Comparison of ENCODE assay signal across 9 mouse cellular contexts in the genomic region with DNA sequence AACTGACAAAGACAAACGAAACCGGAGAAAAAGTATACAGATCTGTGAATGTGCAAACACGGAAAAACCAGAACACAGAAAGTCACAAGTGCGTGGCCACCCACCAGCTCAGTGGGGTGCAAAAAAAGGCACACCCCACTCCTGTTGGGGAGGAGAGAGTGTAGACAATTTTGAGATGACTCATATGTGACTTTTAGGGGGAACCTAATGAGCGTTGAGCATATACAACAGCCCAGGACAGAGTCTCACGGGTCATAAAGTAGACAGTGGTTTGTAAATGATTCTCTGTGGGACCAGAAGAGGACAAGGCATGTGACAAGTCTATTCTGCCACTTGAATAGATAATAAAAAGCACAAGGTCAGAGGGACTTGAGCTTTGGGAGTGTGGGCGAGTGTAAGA. TPM values are rescaled to one million over a fixed set of nuclear protein-coding genes. Genes with fewer than 3 reads are reported as not detected.
A peak's percentile ranks its signal among the peaks of the same experiment; 100 is the strongest.
DNase-seq lines count a peak whose midpoint lies in the region; ATAC-seq and TF ChIP-seq lines count a peak whose summit lies in the region.
"Had no signal": no experiment of that assay in that cellular context is flagged by ENCODE, and none has a peak within 500 bp of the region (broad histone marks: within the 10 kb centered on the region; RNA-seq: fewer than 3 reads in every experiment).

No protein-coding gene starts in this region.

- no peak overlapping the region for H3K9ac ChIP-seq in heart, postnatal 0 days (replicated peaks; ENCODE audit: low read depth, low read length)
- no peak overlapping the region for H3K9ac ChIP-seq in embryonic facial prominence, embryonic 14.5 days (ENCODE audit: low read depth, low read length)
- H3K9ac ChIP-seq in neural tube, embryonic 11.5 days (ENCODE audit: low read length): no peak overlapping the region

- H3K9me3 ChIP-seq in heart, postnatal 0 days (replicated peaks; ENCODE audit: control insufficient read depth, low read length): no peaks in the 10 kb centered on the region
- H3K9me3 ChIP-seq in embryonic facial prominence, embryonic 14.5 days (ENCODE audit: control insufficient read depth, low read length): no peaks in the 10 kb centered on the region
- H3K9me3 ChIP-seq in limb, embryonic 10.5 days (replicated peaks): no peaks in the 10 kb centered on the region
- H3K9me3 ChIP-seq in neural tube, embryonic 11.5 days (ENCODE audit: control insufficient read depth, low read length): no peaks in the 10 kb centered on the region

- peak; percentile 19; the same call in 1 of the 2 replicates for ATAC-seq in heart, postnatal 0 days (ENCODE audit: insufficient read depth, low read depth)
- ATAC-seq in embryonic facial prominence, embryonic 14.5 days (ENCODE audit: low read depth): no peak
- peak; percentile 46 for ATAC-seq in neural tube, embryonic 11.5 days (ENCODE audit: insufficient read depth, low FRiP score, low TSS enrichment)

- DNase-seq in heart, postnatal 0 days (ENCODE audit: low spot score): no peak
- no peak for DNase-seq in heart, postnatal 4 days
- no peak for DNase-seq in embryonic facial prominence, embryonic 14.5 days (ENCODE audit: low spot score)
- no peak for DNase-seq in limb, embryonic 10.5 days (ENCODE audit: low spot score)
- DNase-seq in neural tube, embryonic 11.5 days (ENCODE audit: low spot score): peak; percentile 28
- DNase-seq in retina, postnatal 1 day: no peak
- DNase-seq in urinary bladder, postnatal 10 days (ENCODE audit: low spot score): no peak
- no peak for DNase-seq in lung, postnatal 36 days
- DNase-seq: heart, adult 11 months had no signal

- H3K4me2 ChIP-seq in heart, postnatal 0 days (ENCODE audit: low read depth, low read length): peak overlapping the region; percentile 36; the same call in 1 of the 2 replicates
- peak overlapping the region; percentile 32 for H3K4me2 ChIP-seq in embryonic facial prominence, embryonic 14.5 days (ENCODE audit: low read depth, low read length)
- peak overlapping the region; percentile 30 for H3K4me2 ChIP-seq in neural tube, embryonic 11.5 days (ENCODE audit: low read depth)

- no peak for TF ChIP-seq CTCF in heart, postnatal 0 days (IDR thresholded peaks at IDR 0.05; ENCODE audit: low read depth)

- H3K4me1 ChIP-seq in heart, postnatal 0 days (ENCODE audit: control insufficient read depth, insufficient read depth): peaks cover 14% of the 10 kb centered on the region
- H3K4me1 ChIP-seq in embryonic facial prominence, embryonic 14.5 days (ENCODE audit: control insufficient read depth, insufficient read depth, low read length): peaks cover 8% of the 10 kb centered on the region; the same call in 1 of the 2 replicates
- H3K4me1 ChIP-seq in limb, embryonic 10.5 days: peaks cover 32% of the 10 kb centered on the region
- peaks cover 21% of the 10 kb centered on the region for H3K4me1 ChIP-seq in neural tube, embryonic 11.5 days (ENCODE audit: control insufficient read depth, insufficient read depth, low read length)

- no peaks in the 10 kb centered on the region for H3K27me3 ChIP-seq in heart, postnatal 0 days (ENCODE audit: control insufficient read depth, insufficient read depth, low read length)
- no peaks in the 10 kb centered on the region for H3K27me3 ChIP-seq in embryonic facial prominence, embryonic 14.5 days (replicated peaks; ENCODE audit: control insufficient read depth, insufficient read depth, low read length)
- H3K27me3 ChIP-seq in limb, embryonic 10.5 days (ENCODE audit: low read depth, poor library complexity, severe bottlenecking): no peaks in the 10 kb centered on the region
- no peaks in the 10 kb centered on the region for H3K27me3 ChIP-seq in neural tube, embryonic 11.5 days (ENCODE audit: control insufficient read depth, insufficient read depth, low read length)

- WGBS in heart, postnatal 0 days: 26% methylated on average over 7 of the region's 7 CpGs
- WGBS in embryonic facial prominence, embryonic 14.5 days: 24% methylated on average over 7 of the region's 7 CpGs
- 26% methylated on average over 7 of the region's 7 CpGs for WGBS in limb, embryonic 10.5 days
- WGBS in neural tube, embryonic 11.5 days: 2% methylated on average over 7 of the region's 7 CpGs

- TF ChIP-seq EP300 in heart, postnatal 0 days (IDR thresholded peaks at IDR 0.05; ENCODE audit: low read depth): no peak

- no peaks in the 10 kb centered on the region for H3K36me3 ChIP-seq in heart, postnatal 0 days (replicated peaks; ENCODE audit: control insufficient read depth, insufficient read depth, low read length)
- H3K36me3 ChIP-seq in embryonic facial prominence, embryonic 14.5 days (ENCODE audit: control insufficient read depth, insufficient read depth, low read length): no peaks in the 10 kb centered on the region
- no peaks in the 10 kb centered on the region for H3K36me3 ChIP-seq in limb, embryonic 10.5 days
- no peaks in the 10 kb centered on the region for H3K36me3 ChIP-seq in neural tube, embryonic 11.5 days (ENCODE audit: control insufficient read depth, insufficient read depth, low read length)

- no peak overlapping the region for H3K27ac ChIP-seq in heart, postnatal 0 days (ENCODE audit: low read depth)
- H3K27ac ChIP-seq in embryonic facial prominence, embryonic 14.5 days (replicated peaks; ENCODE audit: low read depth, low read length): no peak overlapping the region
- H3K27ac ChIP-seq in limb, embryonic 10.5 days: peak overlapping the region; percentile 62; the same call in 1 of the 2 replicates
- H3K27ac ChIP-seq in neural tube, embryonic 11.5 days (ENCODE audit: low read depth, low read length): peak overlapping the region; percentile 23

- no peak overlapping the region for H3K4me3 ChIP-seq in heart, postnatal 0 days (ENCODE audit: low read depth, low read length)
- no peak overlapping the region for H3K4me3 ChIP-seq in embryonic facial prominence, embryonic 14.5 days (ENCODE audit: low read depth, low read length)
- peak overlapping the region; percentile 35 for H3K4me3 ChIP-seq in limb, embryonic 10.5 days
- H3K4me3 ChIP-seq in neural tube, embryonic 11.5 days (ENCODE audit: low read depth, low read length): no peak overlapping the region

RNA-seq across cellular contexts. Expression of a gene that starts 4.9 kb away (rescaled TPM):
- total RNA-seq in heart, postnatal 0 days (2014; rRNA removed; ENCODE audit: low replicate concordance): not detected in 2 replicates
- not detected in 2 replicates for polyA plus RNA-seq in heart, postnatal 0 days (2015; fragmentation: Nextera tagmentation; extraction: Ambion mirVana)
- not detected for total RNA-seq in heart, postnatal 4 days (2021)
- polyA plus RNA-seq in embryonic facial prominence, embryonic 14.5 days (2014; fragmentation: Nextera tagmentation; extraction: Ambion mirVana): 0.43 and 0.54 TPM in 2 replicates
- 0.13 TPM in 1 of 2 replicates, not detected in the other for polyA plus RNA-seq in limb, embryonic 10.5 days (2016; fragmentation: Nextera tagmentation; extraction: Ambion mirVana)
- polyA plus RNA-seq in neural tube, embryonic 11.5 days (2014; fragmentation: Nextera tagmentation; extraction: Ambion mirVana): 0.28 TPM in 1 of 2 replicates, not detected in the other

RNA-seq across cellular contexts. Expression of a gene that starts 27.6 kb away (rescaled TPM):
- 0.15 TPM in 1 of 2 replicates, not detected in the other for total RNA-seq in heart, postnatal 0 days (2014; rRNA removed; ENCODE audit: low replicate concordance)
- 0.04 TPM in 1 of 2 replicates, not detected in the other for polyA plus RNA-seq in heart, postnatal 0 days (2015; fragmentation: Nextera tagmentation; extraction: Ambion mirVana)
- total RNA-seq in heart, postnatal 4 days (2021): not detected
- polyA plus RNA-seq in embryonic facial prominence, embryonic 14.5 days (2014; fragmentation: Nextera tagmentation; extraction: Ambion mirVana): not detected in 2 replicates
- polyA plus RNA-seq in limb, embryonic 10.5 days (2016; fragmentation: Nextera tagmentation; extraction: Ambion mirVana): not detected in 2 replicates
- polyA plus RNA-seq in neural tube, embryonic 11.5 days (2014; fragmentation: Nextera tagmentation; extraction: Ambion mirVana): not detected in 2 replicates

RNA-seq across cellular contexts. Expression of a gene that starts 39.1 kb away (rescaled TPM):
- 180 and 255 TPM in 2 replicates for total RNA-seq in heart, postnatal 0 days (2014; rRNA removed; ENCODE audit: low replicate concordance)
- 144 and 146 TPM in 2 replicates for polyA plus RNA-seq in heart, postnatal 0 days (2015; fragmentation: Nextera tagmentation; extraction: Ambion mirVana)
- total RNA-seq in heart, postnatal 4 days (2021): 10 to 100 TPM; 91.3 to 91.5 TPM
- polyA plus RNA-seq in embryonic facial prominence, embryonic 14.5 days (2014; fragmentation: Nextera tagmentation; extraction: Ambion mirVana): 158 and 177 TPM in 2 replicates
- 170 and 188 TPM in 2 replicates for polyA plus RNA-seq in limb, embryonic 10.5 days (2016; fragmentation: Nextera tagmentation; extraction: Ambion mirVana)
- 70.6 and 72.3 TPM in 2 replicates for polyA plus RNA-seq in neural tube, embryonic 11.5 days (2014; fragmentation: Nextera tagmentation; extraction: Ambion mirVana)

Comparison
In these comparisons a context has a peak if more than half of its experiments do, and no peak if none do; other contexts are left out.
1. H3K27ac ChIP-seq: peak in limb, embryonic 10.5 days (single experiment) and neural tube, embryonic 11.5 days (single experiment); none in heart, postnatal 0 days (single experiment) and embryonic facial prominence, embryonic 14.5 days (single experiment).
2. Peak in every context shown above with its lines, with median percentiles within 50 percentile points of each other: H3K4me2 ChIP-seq.